Mouse (Mus musculus) left cerebral cortex, postnatal 14 days (tissue): Measurements from ENCODE around the gene Tbc1d17. TPM values are rescaled to one million over a fixed set of nuclear protein-coding genes. Genes with fewer than 3 reads are reported as not detected.
"Not testable (repeated sequence)": the region's sequence is repeated elsewhere in the genome, so short reads cannot be mapped to it uniquely, and the experiment has no call there.

Experiments
- DNase-seq, 2 experiments: peaks; one replicate each; pipeline ENCODE4 v3.0.0; 2021 to 2022; ENCODE audit warnings: low spot score in 2 of 2, mixed read lengths in 1 of 2
- intact Hi-C: fragments of 180-260 bp; cut with DNase I; formaldehyde crosslinking; loops from one replicate; pipeline ENCODE4 v1.15.1; 2025
- long read RNA-seq, 2 experiments: library from polyadenylated mRNA; stranded (forward); transcript quantifications; one replicate each; pipeline ENCODE4 v2.0.0; 2021
- total RNA-seq, 2 experiments: library from RNA; stranded (reverse); gene quantifications; 2 replicates each; pipeline ENCODE4 v1.2.3; 2021

Tbc1d17 gene
- 10 to 100 TPM; 48.3 to 58.7 TPM for total RNA-seq
- long read RNA-seq, experiment 1, full-length matches to known transcripts = 58 of 94 reads
- long read RNA-seq, experiment 1, partial matches to known transcripts = 16 of 94 reads
- long read RNA-seq, experiment 1, other reads (novel, unspliced or antisense) = 20 of 94 reads
- long read RNA-seq, experiment 2, full-length matches to known transcripts = 55 of 75 reads
- long read RNA-seq, experiment 2, partial matches to known transcripts = 5 of 75 reads
- long read RNA-seq, experiment 2, other reads (novel, unspliced or antisense) = 15 of 75 reads

GRCm38 (mm10) chr7:44848561-44849415 is at the start of gene Tbc1d17, which contains the start of gene Akt1s1:
Gene Tbc1d17 (minus strand): TSS chr7:44849079.
Gene Akt1s1 (plus strand): TSS chr7:44848991.
- intact Hi-C loops = no loop called here
- peak; percentile 99 to 100 for DNase-seq

DNA sequence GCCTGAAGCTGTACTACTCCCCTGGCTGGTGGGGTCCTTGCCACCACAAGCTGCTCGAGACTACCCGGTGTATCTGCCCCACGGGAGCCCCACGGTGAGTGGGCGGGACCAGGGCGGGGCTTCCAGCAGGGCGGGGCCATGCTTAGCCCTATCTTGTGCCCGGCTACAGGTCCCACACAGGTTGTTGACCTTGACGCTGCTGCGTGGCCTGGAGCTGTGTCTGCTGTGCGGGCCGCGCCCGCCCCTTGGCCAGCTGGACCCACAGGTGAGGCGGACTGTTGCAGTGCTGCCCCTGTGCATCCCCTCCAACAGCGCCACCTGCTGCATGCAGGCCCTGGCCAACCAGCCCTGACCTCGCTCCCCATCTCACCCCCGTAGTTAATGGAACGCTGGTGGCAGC is 49.7 kb upstream of the Tbc1d17 start:
- DNase-seq = no peak
- intact Hi-C loops = no loop called here

DNA sequence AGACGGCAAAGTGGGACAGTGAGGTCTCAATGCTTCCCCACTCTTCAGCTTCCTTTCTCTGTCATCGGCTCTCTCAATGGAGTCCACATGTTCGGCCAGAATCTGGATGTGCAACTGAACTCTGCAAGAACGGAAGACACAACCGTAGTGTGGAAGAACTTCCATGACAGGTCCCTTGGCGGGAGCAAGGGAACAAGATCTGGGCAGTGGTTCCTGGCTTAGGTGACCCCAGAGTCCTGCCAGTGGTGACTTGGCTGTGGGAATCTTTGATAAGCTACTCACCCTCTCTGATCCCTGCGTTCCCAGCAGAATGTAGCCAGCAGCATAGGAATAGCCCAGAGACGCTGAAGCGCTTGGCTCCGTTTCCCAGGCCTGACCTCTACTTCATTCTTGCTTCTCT is 47.6 kb upstream of the Tbc1d17 start:
- DNase-seq = no peak
- intact Hi-C loops = no loop called here

DNA sequence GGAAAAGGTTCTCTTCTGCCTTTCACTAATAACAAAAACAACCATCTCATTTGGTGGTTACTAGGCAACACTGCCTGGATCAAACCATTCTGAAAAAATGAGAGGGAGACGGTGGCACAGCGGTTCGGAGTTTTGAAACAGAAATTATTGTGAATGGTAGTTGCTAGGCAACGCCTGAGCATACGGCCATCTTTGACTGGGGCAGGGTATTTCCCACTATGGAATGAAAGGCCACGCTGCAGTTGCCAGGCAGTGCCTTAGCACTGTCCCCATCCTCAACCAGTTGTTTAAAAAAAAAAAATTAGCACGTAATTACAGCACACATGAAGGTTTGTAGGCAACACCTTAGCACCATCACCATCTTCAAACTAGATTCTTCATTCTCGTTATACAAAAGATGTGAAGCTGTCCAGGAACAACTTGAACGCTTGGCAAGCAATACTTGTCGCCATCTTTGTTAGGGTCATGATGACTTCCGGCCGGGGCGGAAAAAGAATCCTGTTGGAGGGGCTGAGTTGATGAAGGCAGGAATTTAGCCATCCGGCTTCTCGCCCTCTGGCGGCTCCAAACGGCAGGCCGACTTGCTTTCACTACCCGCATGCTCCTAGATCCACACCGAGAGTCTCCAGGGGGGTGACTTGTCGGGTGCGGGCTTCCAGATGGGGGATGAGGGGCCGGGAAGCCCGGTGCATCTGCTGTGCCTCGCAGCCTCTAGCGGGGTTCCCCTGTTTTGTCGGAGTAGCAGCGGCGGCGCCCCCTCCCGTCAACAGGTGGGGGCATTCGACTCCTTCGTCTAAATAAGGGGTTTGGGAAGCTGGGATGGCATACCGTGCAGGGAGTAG is 46.9 kb upstream of the Tbc1d17 start, which contains the start of gene Fuz:
Fuz (plus strand) TSS at position 487 of the 842 bp plus-strand sequence.
- peak; percentile 93 to 96 for DNase-seq
- intact Hi-C loops = no loop called here

- intact Hi-C loops = no loop called here
- DNase-seq = no peak
Observed at GRCm38 (mm10) chr7:44895206-44895592, 46.3 kb upstream of the Tbc1d17 start.

DNA sequence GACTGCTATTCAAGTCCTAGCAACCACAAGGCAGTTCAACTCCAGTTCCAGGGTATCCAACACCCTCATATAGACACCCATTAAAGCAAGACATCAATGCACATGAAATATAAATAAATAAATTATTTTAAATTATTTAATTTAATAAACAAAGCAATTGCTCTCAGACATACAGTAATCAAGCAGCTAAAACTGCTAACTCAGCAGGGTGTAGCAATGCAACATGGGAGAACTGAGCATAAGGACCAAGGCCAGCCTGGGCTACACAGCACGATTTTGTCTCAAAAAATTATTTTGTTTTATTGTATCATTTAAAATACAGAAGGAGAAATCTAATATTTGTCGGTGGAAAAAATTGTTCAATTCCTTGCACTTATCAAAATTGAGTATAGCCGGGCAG is 45.3 kb upstream of the Tbc1d17 start:
- intact Hi-C loops = no loop called here
- DNase-seq = no peak

DNA sequence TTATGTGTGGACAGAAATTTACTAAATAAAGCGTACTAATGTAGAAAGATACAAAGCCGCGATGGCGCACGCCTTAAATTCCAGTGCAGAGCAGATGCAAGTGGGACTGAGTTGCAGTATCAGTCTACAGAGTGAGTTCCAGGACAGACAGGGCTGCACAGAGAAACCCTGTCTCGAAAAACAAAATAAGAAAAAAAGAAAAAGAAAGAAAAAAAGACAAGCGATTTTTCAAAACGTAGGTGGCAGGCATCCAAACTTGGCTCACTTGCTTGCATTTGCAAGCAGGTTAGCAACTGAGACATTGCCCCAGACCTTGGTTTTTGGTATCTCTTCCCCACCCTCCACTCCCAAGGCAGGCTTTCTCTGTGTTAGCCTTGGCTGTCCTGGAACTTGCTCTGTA is 44.3 kb upstream of the Tbc1d17 start:
- intact Hi-C loops = no loop called here
- DNase-seq = no peak

DNA sequence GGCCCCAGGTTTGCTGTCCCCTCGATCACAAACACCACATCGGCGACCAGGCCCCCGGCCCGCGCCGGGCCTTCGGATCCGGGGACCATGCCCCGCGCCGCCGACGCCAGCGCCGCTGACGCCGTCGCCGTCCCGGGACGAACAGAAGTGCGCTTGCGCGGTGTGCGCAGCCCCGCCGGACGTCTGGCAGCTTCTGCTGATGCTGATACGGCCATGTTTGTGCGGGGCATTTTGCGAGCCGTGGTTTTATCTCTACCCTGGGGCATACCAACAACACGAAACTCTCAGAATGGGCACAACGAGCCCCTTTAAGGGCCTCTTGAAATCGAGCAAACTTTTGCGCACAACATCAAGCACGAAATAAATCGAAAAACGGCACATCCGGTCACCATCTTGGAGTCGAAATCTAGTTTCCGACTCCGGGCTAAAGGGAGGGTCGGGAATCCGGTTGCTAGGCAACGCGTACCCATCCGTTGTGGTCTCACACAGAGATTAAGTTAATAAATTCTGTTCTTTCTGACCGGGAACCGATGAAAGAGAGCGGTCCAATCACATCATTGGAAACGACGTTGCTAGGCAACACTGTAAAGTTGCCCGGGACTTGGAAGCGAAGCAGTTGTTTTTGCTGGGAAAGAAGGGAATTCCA is 43.5 kb upstream of the Tbc1d17 start, which contains the start of gene Med25:
Med25 (minus strand) TSS at position 437 of the 646 bp plus-strand sequence.
- intact Hi-C loops = no loop called here
- DNase-seq = peak; percentile 95 to 96

DNA sequence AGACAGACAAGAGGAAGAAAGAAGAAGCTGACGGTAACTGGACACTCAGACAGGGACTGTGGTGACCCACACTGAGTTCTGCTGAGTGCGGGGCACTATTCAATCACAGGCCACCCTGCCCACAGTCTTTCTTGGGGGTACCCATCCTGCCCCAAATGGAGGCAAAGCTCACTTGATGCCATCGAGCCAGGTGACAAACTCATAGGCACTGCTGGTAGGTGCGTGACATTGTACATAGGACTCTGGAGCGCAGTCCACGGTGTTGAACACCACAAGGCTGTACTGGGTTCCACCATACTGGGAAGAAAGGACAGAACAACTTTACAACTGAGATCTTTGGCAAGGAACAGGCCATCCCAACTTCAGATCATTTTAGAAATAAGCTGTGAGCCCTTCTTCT is 42.7 kb upstream of the Tbc1d17 start:
- DNase-seq = no peak
- intact Hi-C loops = loop anchor here (2.0 kb wide), 1 partner anchor 19 kb away; no protein-coding TSS in a partner anchor

- DNase-seq = no peak
- intact Hi-C loops = loop anchor here (2.0 kb wide), 1 partner anchor 18 kb away; no protein-coding TSS in a partner anchor
Observed at GRCm38 (mm10) chr7:44890737-44891136, 41.9 kb upstream of the Tbc1d17 start.

DNA sequence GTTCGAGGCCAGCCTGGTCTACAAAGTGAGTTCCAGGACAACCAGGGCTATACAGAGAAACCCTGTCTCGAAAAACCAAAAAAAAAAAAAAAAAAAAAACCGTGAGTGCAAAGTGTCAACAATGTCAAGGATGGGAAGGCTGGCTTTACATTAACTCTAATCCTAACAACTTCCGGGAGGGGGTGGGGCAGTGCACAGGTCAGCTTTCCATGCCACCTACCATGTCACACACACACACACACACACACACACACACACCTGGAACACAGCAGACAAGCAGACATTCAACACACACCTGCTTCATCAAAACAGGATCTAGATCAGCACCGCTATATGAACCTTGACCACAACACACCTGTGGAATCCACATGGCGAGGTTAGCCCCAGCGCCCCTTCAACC is 41.3 kb upstream of the Tbc1d17 start:
- DNase-seq = no peak

DNA sequence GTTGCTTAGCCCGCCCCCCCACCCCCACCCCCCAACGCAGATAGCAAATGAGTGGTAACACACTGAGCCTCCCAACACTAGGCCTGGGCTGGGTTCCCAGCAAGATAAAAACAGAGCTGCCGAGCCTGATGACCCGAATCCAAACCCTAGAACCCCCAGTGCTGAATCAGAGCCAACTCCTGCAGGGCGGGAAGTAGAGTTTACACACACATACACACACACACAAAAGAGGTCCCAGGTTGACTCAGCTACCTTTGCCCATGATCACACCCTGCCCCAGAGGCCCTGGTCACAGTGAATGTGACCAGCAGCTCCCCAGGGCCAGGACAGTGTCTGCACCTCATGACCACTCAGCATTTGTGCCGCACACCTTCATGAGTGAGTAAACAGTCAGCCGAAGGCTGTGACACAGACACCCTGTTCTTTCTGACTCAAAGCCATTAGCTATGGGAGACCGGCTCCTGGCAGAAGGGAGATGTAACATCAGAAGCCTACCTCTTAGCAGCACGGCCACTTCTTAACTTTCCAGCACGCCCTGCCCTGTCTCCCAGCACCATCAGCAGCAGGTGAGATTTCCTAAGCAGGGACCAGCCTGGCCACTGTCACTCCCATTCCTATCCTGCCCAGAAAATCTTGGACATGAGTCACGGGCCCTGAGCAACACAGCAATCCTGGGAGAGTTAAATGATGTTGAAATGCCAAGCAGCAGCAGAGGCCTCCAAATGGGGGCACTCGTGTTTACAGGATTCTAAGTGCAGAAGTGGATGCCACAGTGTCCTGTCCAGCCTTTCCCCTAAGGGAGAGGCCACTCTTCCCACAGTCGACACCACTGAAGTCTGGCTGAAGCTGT is 39.6 kb upstream of the Tbc1d17 start:
- no peak for DNase-seq
- intact Hi-C loops = no loop called here

More for the DNA sequence above, 41.3 kb upstream of the Tbc1d17 start:
- intact Hi-C loops = loop anchor here (2.0 kb wide), 1 partner anchor 17 kb away; no protein-coding TSS in a partner anchor

- intact Hi-C loops = no loop called here
Observed at GRCm38 (mm10) chr7:44886964-44887363, 38.1 kb upstream of the Tbc1d17 start.

GRCm38 (mm10) chr7:44884637-44885036 is 35.8 kb upstream of the Tbc1d17 start:
- DNase-seq = no peak
- intact Hi-C loops = no loop called here

More at GRCm38 (mm10) chr7:44886964-44887363, 38.1 kb upstream of the Tbc1d17 start:
- DNase-seq = no peak

DNA sequence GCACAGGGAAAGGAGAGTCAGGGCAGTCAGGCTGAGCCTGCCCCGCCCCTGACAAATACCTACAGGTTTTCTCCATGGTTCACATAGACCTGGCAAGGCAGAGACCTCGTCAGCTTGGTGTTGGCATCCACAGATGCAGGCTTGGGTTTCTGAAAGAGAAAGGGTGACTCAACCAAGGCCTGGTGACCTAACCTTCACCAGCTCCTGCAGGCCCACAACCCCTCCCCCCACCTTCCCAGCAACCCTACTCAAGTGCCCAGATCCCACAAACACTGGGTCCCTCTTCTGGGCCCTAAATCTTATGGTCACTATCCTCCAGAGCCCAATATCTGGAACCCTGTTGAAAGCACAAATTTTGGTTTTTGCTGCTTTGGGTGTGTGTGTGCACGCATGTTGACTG is 34.2 kb upstream of the Tbc1d17 start:
- intact Hi-C loops = no loop called here
- no peak for DNase-seq

DNA sequence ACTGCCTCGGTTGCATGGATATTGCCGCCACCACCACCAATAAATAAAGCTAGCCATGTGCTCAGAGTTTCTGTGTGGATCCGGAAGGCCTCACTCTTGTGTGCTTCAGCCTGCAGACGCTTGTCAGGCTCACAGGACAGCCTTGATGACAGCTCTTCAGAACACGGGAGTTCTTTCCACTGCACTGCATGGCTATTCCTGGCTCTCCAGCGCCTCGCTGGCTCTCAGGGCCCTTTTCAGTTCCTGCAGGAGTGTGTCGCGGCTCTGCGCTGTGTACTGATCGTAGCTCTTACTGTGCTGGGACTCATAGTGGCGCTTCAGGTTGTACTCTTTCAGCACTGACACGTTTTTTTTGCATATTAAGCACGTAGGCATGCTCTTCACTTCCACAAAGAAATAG is 29.0 kb upstream of the Tbc1d17 start:
- DNase-seq = no peak
- intact Hi-C loops = no loop called here

DNA sequence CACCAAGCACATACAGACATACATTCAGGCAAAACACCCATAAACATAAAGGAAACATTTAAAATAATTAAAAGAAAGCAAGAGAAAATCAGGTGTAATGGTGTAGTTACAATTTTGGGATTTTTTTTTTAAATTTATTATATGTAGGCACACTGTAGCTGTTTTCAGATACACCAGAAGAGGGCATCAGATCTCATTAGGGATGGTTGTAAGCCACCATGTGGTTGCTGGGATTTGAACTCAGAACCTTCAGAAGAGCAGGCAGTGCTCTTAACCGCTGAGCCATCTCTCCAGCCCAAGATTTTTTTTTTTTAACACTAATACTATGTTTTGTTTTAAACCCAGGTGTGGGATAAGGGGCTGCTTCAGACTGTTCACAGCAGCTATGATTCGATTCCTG is 22.9 kb upstream of the Tbc1d17 start:
- intact Hi-C loops = loop anchor here (2.0 kb wide), 1 partner anchor 19 kb away; no protein-coding TSS in a partner anchor
- not testable (repeated sequence) for DNase-seq

DNA sequence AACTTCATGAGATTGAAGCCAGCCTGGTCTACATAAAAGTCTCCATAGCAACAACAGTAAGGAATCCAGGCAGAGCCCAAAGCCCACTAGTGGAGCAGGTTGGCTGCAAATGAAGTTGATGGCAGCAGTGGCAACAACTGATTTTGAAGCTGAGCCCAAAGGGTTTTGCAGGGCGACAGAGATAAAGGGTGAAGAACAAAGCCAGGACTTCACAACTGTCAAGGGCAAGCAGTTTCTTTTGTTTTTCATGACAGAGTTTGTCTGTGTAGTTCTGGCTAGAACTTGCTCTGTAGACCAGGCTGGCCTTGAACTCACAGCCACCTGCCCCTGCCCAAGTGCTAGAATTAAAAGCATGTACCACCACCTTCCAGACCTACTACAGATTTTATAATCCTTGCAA is 22.3 kb upstream of the Tbc1d17 start:
- intact Hi-C loops = no loop called here
- DNase-seq = no peak
